Mouse (Mus musculus) stomach, embryonic 16.5 days (tissue): ENCODE data around the gene Zbtb16. TPM values are rescaled to one million over a fixed set of nuclear protein-coding genes. Genes with fewer than 3 reads are reported as not detected.

Source experiments
- ATAC-seq: fragments of 200-750 bp; cut with Nextera tagmentation; 2 replicates; pipeline ENCODE4 v1.8.0; 2017; ENCODE audit warnings: moderate number of reproducible peaks, moderate TSS enrichment; ENCODE audit not compliant: insufficient read depth, low FRiP score
- H3K27ac ChIP-seq: fragments of 300-500 bp; sonication (generic); 2 replicates; pipeline ENCODE4 v1.5.1; 2014; ENCODE audit warnings: low read length
- H3K27me3 ChIP-seq: fragments of 300-500 bp; sonication (generic); 2 replicates; pipeline ENCODE4 v1.6.1; 2014; ENCODE audit warnings: low read length, control low read depth, mixed read lengths; ENCODE audit not compliant: control insufficient read depth, insufficient read depth
- H3K36me3 ChIP-seq: fragments of 300-500 bp; sonication (generic); 2 replicates; pipeline ENCODE4 v1.6.1; 2014; ENCODE audit warnings: low read length; ENCODE audit not compliant: control insufficient read depth, insufficient read depth
- H3K4me1 ChIP-seq: fragments of 300-500 bp; sonication (generic); 2 replicates; pipeline ENCODE4 v1.6.1; 2014; ENCODE audit warnings: low read length, control low read depth, mixed read lengths; ENCODE audit not compliant: control insufficient read depth, insufficient read depth
- H3K4me2 ChIP-seq: fragments of 300-500 bp; sonication (generic); 2 replicates; pipeline ENCODE4 v1.6.1; 2014; ENCODE audit warnings: low read depth, low read length, mixed read lengths
- H3K4me3 ChIP-seq: fragments of 300-500 bp; sonication (generic); replicated peaks from 2 replicates; pipeline ENCODE4 v1.5.1; 2014; ENCODE audit warnings: mild to moderate bottlenecking, low read length
- H3K9ac ChIP-seq: fragments of 300-500 bp; sonication (generic); 2 replicates; pipeline ENCODE4 v1.6.1; 2014; ENCODE audit warnings: low read length
- H3K9me3 ChIP-seq: fragments of 300-500 bp; sonication (generic); replicated peaks from 2 replicates; pipeline ENCODE4 v1.6.1; 2016; ENCODE audit warnings: low read length, control low read depth; ENCODE audit not compliant: control insufficient read depth
- WGBS: fragments of 180-500 bp; shearing (Covaris S2); extraction: QIAGEN DNeasy Blood & Tissue Kit; methylation state at CpG from one replicate; pipeline ENCODE4 v1.1.7; 2014; 5-methylcytosine and 5-hydroxymethylcytosine counted together
- polyA plus RNA-seq: library from polyadenylated mRNA; unstranded; fragments of >200 nt; fragmentation: Nextera tagmentation; extraction: Ambion mirVana; gene quantifications from 2 replicates; pipeline ENCODE4 v1.2.1, GENCODE M21; 2015

The Zbtb16 gene
- polyA plus RNA-seq, 1 experiment from 2014 or later = 5.1 TPM

- Histone ChIP-seq H3K27ac (no peak overlapping the region), H3K36me3 (no peaks in the 10 kb centered on the region), H3K4me2 (no peak overlapping the region), H3K4me3 (no peak overlapping the region), H3K9me3 (no peaks in the 10 kb centered on the region), H3K27me3 (no peaks in the 10 kb centered on the region), H3K9ac (no peak overlapping the region), H3K4me1 (peaks cover 25% of the 10 kb centered on the region)
- WGBS = 88% methylated on average over 4 of the region's 4 CpGs
- ATAC-seq = no peak
These were observed 76.9 kb downstream of the Zbtb16 start for GRCm38 (mm10) chr9:48759098-48759497.

GRCm38 (mm10) chr9:48757650-48758580, 78.1 kb downstream of the Zbtb16 start:
- H3K27me3 ChIP-seq = no peaks in the 10 kb centered on the region
- H3K36me3 ChIP-seq = no peaks in the 10 kb centered on the region
- H3K27ac ChIP-seq = no peak overlapping the region
- 30% methylated on average over 13 of the region's 13 CpGs for WGBS
- H3K9ac ChIP-seq = no peak overlapping the region
- no peak overlapping the region for H3K4me3 ChIP-seq
- H3K4me1 ChIP-seq = peaks cover 25% of the 10 kb centered on the region
- no peaks in the 10 kb centered on the region for H3K9me3 ChIP-seq
- ATAC-seq = no peak
- no peak overlapping the region for H3K4me2 ChIP-seq

- Histone ChIP-seq H3K4me2 (no peak overlapping the region), H3K4me3 (no peak overlapping the region), H3K4me1 (peaks cover 23% of the 10 kb centered on the region), H3K9me3 (no peaks in the 10 kb centered on the region), H3K27ac (no peak overlapping the region), H3K36me3 (no peaks in the 10 kb centered on the region), H3K27me3 (no peaks in the 10 kb centered on the region), H3K9ac (no peak overlapping the region)
- WGBS = 57% methylated on average over 10 of the region's 10 CpGs
- ATAC-seq = no peak
These were observed 79.7 kb downstream of the Zbtb16 start for GRCm38 (mm10) chr9:48756261-48756812.

- no peaks in the 10 kb centered on the region for H3K9me3 ChIP-seq
- H3K4me3 ChIP-seq = no peak overlapping the region
- H3K9ac ChIP-seq = no peak overlapping the region
- H3K4me1 ChIP-seq = peaks cover 16% of the 10 kb centered on the region
- H3K4me2 ChIP-seq = no peak overlapping the region
- H3K27me3 ChIP-seq = no peaks in the 10 kb centered on the region
- H3K27ac ChIP-seq = no peak overlapping the region
- 53% methylated on average over 9 of the region's 9 CpGs for WGBS
- no peak for ATAC-seq
- no peaks in the 10 kb centered on the region for H3K36me3 ChIP-seq
These were observed 80.5 kb downstream of the Zbtb16 start for GRCm38 (mm10) chr9:48755438-48756070.

- Histone ChIP-seq H3K4me3 (no peak overlapping the region), H3K4me1 (peaks cover 16% of the 10 kb centered on the region), H3K27me3 (no peaks in the 10 kb centered on the region), H3K36me3 (no peaks in the 10 kb centered on the region), H3K9me3 (no peaks in the 10 kb centered on the region), H3K4me2 (no peak overlapping the region), H3K27ac (no peak overlapping the region), H3K9ac (no peak overlapping the region)
- no peak for ATAC-seq
- WGBS = 90% methylated on average over 6 of the region's 6 CpGs
These were observed 81.6 kb downstream of the Zbtb16 start for GRCm38 (mm10) chr9:48754418-48754817.

- no peak overlapping the region for H3K9ac ChIP-seq
- 89% methylated on average over 6 of the region's 6 CpGs for WGBS
- no peak overlapping the region for H3K4me3 ChIP-seq
- ATAC-seq = no peak
- no peaks in the 10 kb centered on the region for H3K36me3 ChIP-seq
- no peaks in the 10 kb centered on the region for H3K9me3 ChIP-seq
- H3K27me3 ChIP-seq = no peaks in the 10 kb centered on the region
- no peak overlapping the region for H3K4me2 ChIP-seq
- peaks cover 19% of the 10 kb centered on the region for H3K4me1 ChIP-seq
- H3K27ac ChIP-seq = no peak overlapping the region
These were observed 82.1 kb downstream of the Zbtb16 start for GRCm38 (mm10) chr9:48753881-48754280.

GRCm38 (mm10) chr9:48751900-48752299, 84.1 kb downstream of the Zbtb16 start:
- WGBS = 75% methylated on average over 3 of the region's 3 CpGs
- Histone ChIP-seq H3K27ac (no peak overlapping the region), H3K4me1 (peaks cover 6% of the 10 kb centered on the region; the same call in 1 of the 2 replicates), H3K36me3 (no peaks in the 10 kb centered on the region), H3K4me2 (no peak overlapping the region), H3K9me3 (no peaks in the 10 kb centered on the region), H3K9ac (no peak overlapping the region), H3K27me3 (no peaks in the 10 kb centered on the region), H3K4me3 (no peak overlapping the region)
- no peak for ATAC-seq

- WGBS = 85% methylated on average over 6 of the region's 6 CpGs
- no peak overlapping the region for H3K27ac ChIP-seq
- H3K4me2 ChIP-seq = no peak overlapping the region
- H3K4me3 ChIP-seq = no peak overlapping the region
- H3K9ac ChIP-seq = no peak overlapping the region
- no peaks in the 10 kb centered on the region for H3K9me3 ChIP-seq
- no peaks in the 10 kb centered on the region for H3K36me3 ChIP-seq
- H3K27me3 ChIP-seq = no peaks in the 10 kb centered on the region
- ATAC-seq = no peak
- peaks cover 15% of the 10 kb centered on the region; the same call in 1 of the 2 replicates for H3K4me1 ChIP-seq
These were observed 86.4 kb downstream of the Zbtb16 start for GRCm38 (mm10) chr9:48749666-48750065.

GRCm38 (mm10) chr9:48749168-48749567, 86.9 kb downstream of the Zbtb16 start:
- Histone ChIP-seq H3K9me3 (no peaks in the 10 kb centered on the region), H3K4me1 (peaks cover 15% of the 10 kb centered on the region; the same call in 1 of the 2 replicates), H3K4me2 (no peak overlapping the region), H3K4me3 (no peak overlapping the region), H3K36me3 (no peaks in the 10 kb centered on the region), H3K27me3 (no peaks in the 10 kb centered on the region), H3K27ac (no peak overlapping the region), H3K9ac (no peak overlapping the region)
- ATAC-seq = no peak
- 67% methylated on average over 4 of the region's 4 CpGs for WGBS
